Mouse (Mus musculus): ENCODE measurements around the gene Ift52. TPM values are rescaled to one million over a fixed set of nuclear protein-coding genes. Genes with fewer than 3 reads are reported as not detected.

Ift52 gene
- polyA plus RNA-seq, 1 experiment: 5.7 TPM

DNA sequence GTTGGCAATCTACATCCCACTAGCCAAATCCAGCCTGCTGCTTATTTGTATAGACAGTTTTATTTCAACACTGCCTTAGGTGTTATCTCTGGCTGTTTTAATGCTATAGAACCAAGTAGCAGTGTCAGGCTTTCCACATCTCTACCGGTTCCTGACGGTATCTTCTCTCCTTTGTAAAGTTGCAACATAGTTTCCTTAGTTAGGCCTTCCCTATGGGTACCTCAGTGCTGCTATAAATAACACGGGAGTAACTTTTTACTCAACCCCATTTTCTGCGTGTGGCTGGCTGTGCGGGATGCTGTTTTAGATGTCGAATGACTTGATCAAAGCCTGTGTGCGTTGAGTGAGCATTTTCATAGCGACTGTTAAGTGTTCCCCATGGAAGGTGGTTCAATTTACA is 69.4 kb downstream of the Ift52 start:
- no peak for TF ChIP-seq GATA1 (IDR thresholded peaks at IDR 0.05; ENCODE audit: low read length)

DNA sequence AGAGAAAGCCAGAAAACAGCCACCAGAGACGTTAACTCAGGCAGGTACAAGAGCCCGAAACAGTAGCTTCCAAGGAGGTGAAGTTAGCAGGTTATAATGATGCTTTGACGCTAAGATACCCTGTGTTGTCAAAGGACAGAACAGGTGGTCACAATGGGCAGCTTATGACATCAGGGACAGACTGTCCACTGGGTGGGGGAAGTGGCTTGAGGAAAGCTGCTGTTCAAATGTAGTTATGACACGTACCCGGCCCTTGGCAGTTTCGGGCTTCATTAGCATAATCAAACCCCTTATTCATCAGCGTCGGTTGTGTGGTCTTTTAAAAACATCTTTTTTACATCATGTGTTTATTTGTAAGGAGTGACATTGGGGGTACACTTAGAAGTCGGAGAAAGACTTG is 70.6 kb downstream of the Ift52 start, which contains the start of gene Gtsf1l:
Gene Gtsf1l, minus strand, starts transcription at position 128 of the 400 bp plus-strand sequence.
- TF ChIP-seq GATA1 (IDR thresholded peaks at IDR 0.05; ENCODE audit: low read length): no peak

DNA sequence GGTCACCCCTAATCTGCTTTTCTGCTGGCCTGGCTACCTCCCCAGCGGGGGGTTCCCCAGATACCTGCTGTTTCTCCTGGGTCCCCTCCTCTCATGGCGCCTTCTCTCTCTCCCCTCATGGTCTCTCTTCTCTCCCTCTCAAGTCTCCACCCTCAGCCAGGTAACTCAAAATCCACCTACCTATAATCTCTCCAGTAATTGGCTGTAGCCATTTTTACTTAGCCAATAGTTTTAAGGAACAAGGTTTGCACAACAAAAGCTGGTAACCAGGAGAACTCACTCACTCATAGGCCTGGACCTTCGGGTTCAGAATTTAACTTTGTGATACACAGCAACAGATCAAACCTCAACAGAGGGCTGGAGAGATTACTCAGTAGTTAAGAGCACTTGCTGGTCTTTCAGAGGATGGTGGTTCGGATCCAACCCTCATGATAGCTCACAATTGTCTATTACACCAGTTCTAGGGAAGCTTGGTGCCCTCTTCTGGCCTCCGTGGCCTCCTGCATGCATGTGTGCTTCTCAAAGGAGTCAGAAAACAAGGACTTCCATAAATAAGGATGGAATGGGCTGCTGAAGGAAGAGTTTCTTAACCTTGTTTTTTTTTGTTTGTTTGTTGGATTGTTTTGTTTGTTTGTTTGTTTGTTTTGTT is 72.4 kb downstream of the Ift52 start:
- TF ChIP-seq GATA1 (IDR thresholded peaks at IDR 0.05; ENCODE audit: low read length): no peak

DNA sequence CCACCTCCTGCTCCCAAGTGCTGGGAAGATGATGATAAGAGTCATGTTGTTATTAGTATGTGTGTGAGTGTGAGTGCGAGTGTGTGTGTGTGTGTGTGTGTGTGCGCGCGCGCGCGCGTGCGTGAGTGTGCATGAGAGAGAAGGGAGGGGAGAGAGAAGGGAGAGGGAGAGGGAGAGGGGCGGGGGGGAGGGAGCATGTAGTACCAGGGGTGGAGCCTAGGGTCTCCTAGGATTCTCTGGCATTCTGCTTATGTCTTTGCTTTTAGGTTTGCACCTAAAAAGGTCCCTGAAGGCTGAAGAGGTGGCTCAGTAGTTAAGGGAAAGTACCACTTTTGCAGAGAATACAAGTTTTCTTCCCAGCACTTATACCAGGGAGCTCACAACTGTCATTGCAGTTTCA is 77.8 kb downstream of the Ift52 start:
- no peak for TF ChIP-seq GATA1 (IDR thresholded peaks at IDR 0.05; ENCODE audit: low read length)

Other genes with a start within 250 kb of the Ift52 start
- 101 and 133 TPM in 2 replicates for gene Srsf6, start 85.8 kb upstream of the Ift52 start, polyA plus RNA-seq (2012)
- gene L3mbtl1, start 73.9 kb upstream of the Ift52 start, polyA plus RNA-seq (2012): not detected in 2 replicates
- gene Sgk2, start 30.0 kb upstream of the Ift52 start, polyA plus RNA-seq (2012): not detected in 2 replicates
- 100 and 130 TPM in 2 replicates for gene Mybl2, start 37.3 kb downstream of the Ift52 start, polyA plus RNA-seq (2012)
- gene Gtsf1l, start 70.5 kb downstream of the Ift52 start, polyA plus RNA-seq (2012): not detected in 2 replicates
- gene Tox2, start 185.8 kb downstream of the Ift52 start, polyA plus RNA-seq (2012): 2.3 and 3.6 TPM in 2 replicates

Measured in G1E-ER4 (cell line).